Mouse (Mus musculus) forebrain, embryonic 11.5 days (tissue): ENCODE data around the gene Tcf20. TPM values are rescaled to one million over a fixed set of nuclear protein-coding genes. Genes with fewer than 3 reads are reported as not detected.
A peak's percentile ranks its signal among the peaks of the same experiment; 100 is the strongest.

Source experiments
- ATAC-seq: fragments of 200-750 bp; cut with Nextera tagmentation; replicated peaks from 2 replicates; pipeline ENCODE4 v1.8.0; 2017; ENCODE audit warnings: moderate TSS enrichment; ENCODE audit not compliant: low FRiP score
- DNase-seq: peaks from one replicate; pipeline ENCODE4 v3.0.0-alpha.2; 2017; ENCODE audit warnings: low spot score
- H3K27ac ChIP-seq: fragments of 300-500 bp; sonication (generic); 2 replicates; pipeline ENCODE4 v1.5.1; 2014; ENCODE audit warnings: low read depth, low read length
- H3K27me3 ChIP-seq: fragments of 300-500 bp; sonication (generic); 2 replicates; pipeline ENCODE4 v1.6.1; 2014; ENCODE audit warnings: mild to moderate bottlenecking, low read length, mixed read lengths; ENCODE audit not compliant: control insufficient read depth, insufficient read depth
- H3K36me3 ChIP-seq: fragments of 300-500 bp; sonication (generic); 2 replicates; pipeline ENCODE4 v1.6.1; 2014; ENCODE audit warnings: mild to moderate bottlenecking, low read length, moderate library complexity, mixed read lengths; ENCODE audit not compliant: control insufficient read depth, insufficient read depth
- H3K4me1 ChIP-seq: fragments of 300-500 bp; sonication (generic); replicated peaks from 2 replicates; pipeline ENCODE4 v1.6.1; 2014; ENCODE audit warnings: low read length, mixed read lengths; ENCODE audit not compliant: control insufficient read depth, insufficient read depth
- H3K4me2 ChIP-seq: fragments of 300-500 bp; sonication (generic); 2 replicates; pipeline ENCODE4 v1.6.1; 2014; ENCODE audit warnings: low read depth, mild to moderate bottlenecking, low read length, moderate library complexity, mixed read lengths; ENCODE audit not compliant: severe bottlenecking
- H3K4me3 ChIP-seq: fragments of 300-500 bp; sonication (generic); 2 replicates; pipeline ENCODE4 v1.5.1; 2014; ENCODE audit warnings: low read depth, low read length
- H3K9ac ChIP-seq: fragments of 300-500 bp; sonication (generic); 2 replicates; pipeline ENCODE4 v1.6.1; 2014; ENCODE audit warnings: low read length
- H3K9me3 ChIP-seq: fragments of 300-500 bp; sonication (generic); 2 replicates; pipeline ENCODE4 v1.6.1; 2016; ENCODE audit warnings: low read length, mixed read lengths; ENCODE audit not compliant: control insufficient read depth
- WGBS: fragments of 180-500 bp; shearing (Covaris S2); extraction: QIAGEN DNeasy Blood & Tissue Kit; methylation state at CpG from one replicate; pipeline ENCODE4 v1.1.7; 2014; 5-methylcytosine and 5-hydroxymethylcytosine counted together
- polyA plus RNA-seq: library from polyadenylated mRNA; unstranded; fragments of >200 nt; fragmentation: Nextera tagmentation; extraction: Ambion mirVana; gene quantifications from 2 replicates; pipeline ENCODE4 v1.2.1, GENCODE M21; 2014

Tcf20 gene
- polyA plus RNA-seq, 1 experiment from 2014 or later, result 12.6 TPM

DNA sequence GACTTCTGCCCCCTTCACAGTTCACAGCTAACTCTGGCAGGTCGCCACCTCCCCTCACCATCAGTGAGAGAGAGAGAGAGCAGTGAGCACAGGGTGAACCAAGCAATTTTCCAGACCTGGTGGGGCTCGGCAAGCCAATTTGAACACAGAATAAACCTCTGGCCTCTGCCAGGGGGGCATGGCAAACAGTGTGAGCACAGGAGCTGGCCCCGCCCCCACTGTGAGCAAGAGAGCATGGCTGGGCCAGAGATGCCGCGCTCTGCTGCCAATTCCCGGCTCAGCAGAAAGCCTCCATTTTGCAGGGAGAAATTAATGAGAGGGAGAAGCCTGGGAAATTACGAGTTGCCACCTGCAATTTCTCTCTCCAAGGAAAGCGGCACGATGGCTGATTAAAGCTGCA, 58.1 kb downstream of the Tcf20 start:
- no peak overlapping the region for H3K9ac ChIP-seq
- H3K4me2 ChIP-seq, result no peak overlapping the region
- no peak overlapping the region for H3K4me3 ChIP-seq
- no peak for ATAC-seq
- peaks cover 39% of the 10 kb centered on the region for H3K4me1 ChIP-seq
- H3K27ac ChIP-seq, result no peak overlapping the region
- H3K27me3 ChIP-seq, result no peaks in the 10 kb centered on the region
- DNase-seq, result no peak
- 24% methylated on average over 9 of the region's 9 CpGs for WGBS
- no peaks in the 10 kb centered on the region for H3K36me3 ChIP-seq
- no peaks in the 10 kb centered on the region for H3K9me3 ChIP-seq

GRCm38 (mm10) chr15:82928844-82929243, 58.8 kb downstream of the Tcf20 start:
- Histone ChIP-seq H3K36me3 (no peaks in the 10 kb centered on the region), H3K9me3 (no peaks in the 10 kb centered on the region), H3K4me3 (no peak overlapping the region), H3K4me1 (peaks cover 46% of the 10 kb centered on the region), H3K27me3 (no peaks in the 10 kb centered on the region), H3K9ac (no peak overlapping the region), H3K4me2 (no peak overlapping the region), H3K27ac (no peak overlapping the region)
- no peak for ATAC-seq
- no peak for DNase-seq
- WGBS, result 59% methylated on average over 8 of the region's 8 CpGs

DNA sequence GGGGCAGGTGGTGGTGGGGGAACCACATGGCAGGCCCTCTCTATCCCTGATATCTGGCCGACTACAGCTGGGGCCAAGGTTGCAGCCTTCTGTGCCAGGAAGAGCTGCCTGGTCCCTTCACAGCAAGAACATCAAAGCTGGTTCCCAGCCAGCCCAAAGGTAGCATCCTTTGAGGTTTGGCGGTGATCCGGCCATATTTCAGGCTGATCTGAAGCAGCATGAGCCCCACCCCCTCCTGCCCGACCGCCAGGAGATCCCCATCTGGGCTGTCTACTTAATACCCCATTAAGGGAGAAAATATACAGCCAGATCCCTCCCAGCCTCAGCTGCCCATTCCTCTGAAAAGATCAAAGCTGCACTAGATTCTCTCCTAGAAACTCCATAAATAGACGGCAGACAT, 59.6 kb downstream of the Tcf20 start:
- no peak for ATAC-seq
- H3K4me1 ChIP-seq, result peaks cover 47% of the 10 kb centered on the region
- WGBS, result 29% methylated on average over 6 of the region's 6 CpGs
- H3K4me2 ChIP-seq, result no peak overlapping the region
- no peak for DNase-seq
- H3K9ac ChIP-seq, result no peak overlapping the region
- no peak overlapping the region for H3K27ac ChIP-seq
- H3K9me3 ChIP-seq, result no peaks in the 10 kb centered on the region
- H3K4me3 ChIP-seq, result no peak overlapping the region
- no peaks in the 10 kb centered on the region for H3K36me3 ChIP-seq
- H3K27me3 ChIP-seq, result no peaks in the 10 kb centered on the region

DNA sequence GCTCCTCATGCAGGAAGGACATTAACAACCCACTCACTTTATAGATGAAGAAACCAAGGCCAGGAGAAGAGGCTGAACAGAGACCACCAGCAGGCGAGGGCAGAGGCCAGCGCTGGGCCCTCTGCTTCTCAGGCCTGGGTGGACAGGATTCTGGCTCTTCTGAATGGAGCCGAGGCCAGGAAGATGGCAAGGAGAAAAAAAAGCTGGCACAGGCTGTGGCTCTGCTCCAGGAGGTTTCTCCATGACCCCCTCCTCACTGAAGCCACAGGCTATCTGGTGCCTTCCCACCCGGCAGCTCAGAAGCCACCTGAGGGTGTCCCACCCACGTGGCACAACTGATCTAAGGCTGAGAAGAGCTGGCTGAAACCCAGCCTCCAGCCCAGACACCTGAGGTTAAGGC, 60.6 kb downstream of the Tcf20 start:
- Histone ChIP-seq H3K4me2 (no peak overlapping the region), H3K27me3 (no peaks in the 10 kb centered on the region), H3K4me3 (no peak overlapping the region), H3K4me1 (peaks cover 49% of the 10 kb centered on the region), H3K27ac (no peak overlapping the region), H3K36me3 (no peaks in the 10 kb centered on the region), H3K9ac (no peak overlapping the region), H3K9me3 (no peaks in the 10 kb centered on the region)
- no peak for DNase-seq
- no peak for ATAC-seq
- 82% methylated on average over 5 of the region's 5 CpGs for WGBS

DNA sequence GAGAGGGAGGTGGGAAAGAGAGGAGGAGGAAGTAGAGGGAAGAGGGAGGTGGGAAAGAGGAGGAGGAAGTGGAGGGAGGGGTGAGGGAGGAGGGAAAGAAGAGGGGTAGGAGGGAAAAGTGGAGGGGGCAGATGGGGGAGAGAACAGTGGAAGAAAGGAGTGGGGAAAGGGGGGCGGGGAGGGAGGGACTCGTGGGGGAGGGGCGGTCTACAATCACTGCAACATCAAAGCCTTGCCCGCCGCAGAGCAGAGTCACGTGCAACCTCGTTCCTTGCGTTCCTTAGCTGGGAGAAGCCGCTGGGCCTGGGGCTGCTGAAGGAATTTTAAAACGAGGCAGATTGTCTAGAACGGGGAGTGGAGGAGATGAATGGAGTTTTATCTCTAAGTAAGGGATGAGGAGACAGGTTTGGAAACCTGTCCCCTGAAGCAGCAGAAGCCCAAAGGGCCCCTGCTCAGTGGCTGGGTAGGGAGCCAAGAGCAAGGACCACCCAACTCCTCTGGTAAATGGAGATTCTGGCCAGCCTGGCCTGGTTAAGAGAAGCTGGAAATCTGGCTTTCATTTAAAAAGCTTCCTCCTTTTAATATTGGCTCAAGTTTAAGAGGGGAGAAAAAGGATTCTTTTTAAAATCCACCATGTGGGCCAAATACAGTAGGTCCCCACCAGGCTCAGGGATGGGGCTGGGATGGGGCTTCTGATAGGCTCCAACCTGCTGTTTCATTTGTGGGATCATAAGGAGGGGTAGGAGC, 62.8 kb downstream of the Tcf20 start:
- DNase-seq, result peak; percentile 88
- H3K27me3 ChIP-seq, result no peaks in the 10 kb centered on the region
- no peak for ATAC-seq
- no peaks in the 10 kb centered on the region for H3K36me3 ChIP-seq
- no peak overlapping the region for H3K9ac ChIP-seq
- no peaks in the 10 kb centered on the region for H3K9me3 ChIP-seq
- H3K4me3 ChIP-seq, result no peak overlapping the region
- H3K27ac ChIP-seq, result peak overlapping the region; percentile 50; the same call in 1 of the 2 replicates
- WGBS, result 0% methylated on average over 10 of the region's 11 CpGs
- H3K4me1 ChIP-seq, result peaks cover 59% of the 10 kb centered on the region
- peak overlapping the region; percentile 21; the same call in 1 of the 2 replicates for H3K4me2 ChIP-seq

GRCm38 (mm10) chr15:82923531-82923930, 64.1 kb downstream of the Tcf20 start:
- no peak overlapping the region for H3K4me3 ChIP-seq
- peaks cover 2% of the 10 kb centered on the region for H3K27me3 ChIP-seq
- no peak overlapping the region for H3K9ac ChIP-seq
- H3K4me2 ChIP-seq, result no peak overlapping the region
- H3K36me3 ChIP-seq, result no peaks in the 10 kb centered on the region
- 0 out of 2 replicates have a peak overlapping the region, but pooled peaks have one; percentile 50 for H3K27ac ChIP-seq
- H3K4me1 ChIP-seq, result peaks cover 51% of the 10 kb centered on the region
- H3K9me3 ChIP-seq, result no peaks in the 10 kb centered on the region
- WGBS, result 72% methylated on average over 5 of the region's 5 CpGs
- ATAC-seq (no peak), DNase-seq (no peak)

GRCm38 (mm10) chr15:82922755-82923154, 64.9 kb downstream of the Tcf20 start:
- Histone ChIP-seq H3K4me2 (0 out of 2 replicates have a peak overlapping the region, but pooled peaks have one; percentile 1), H3K27me3 (peaks cover 2% of the 10 kb centered on the region)

GRCm38 (mm10) chr15:82922052-82922451, 65.6 kb downstream of the Tcf20 start:
- peaks cover 53% of the 10 kb centered on the region for H3K4me1 ChIP-seq
- H3K27me3 ChIP-seq, result peaks cover 2% of the 10 kb centered on the region
- H3K9me3 ChIP-seq, result no peaks in the 10 kb centered on the region
- no peak overlapping the region for H3K9ac ChIP-seq
- ATAC-seq (peak; percentile 28; the same call in 1 of the 2 replicates), DNase-seq (peak; percentile 86)
- 54% methylated on average over 12 of the region's 12 CpGs for WGBS
- H3K36me3 ChIP-seq, result no peaks in the 10 kb centered on the region
- H3K4me2 ChIP-seq, result no peak overlapping the region
- no peak overlapping the region for H3K4me3 ChIP-seq
- no peak overlapping the region for H3K27ac ChIP-seq

More at GRCm38 (mm10) chr15:82922755-82923154, 64.9 kb downstream of the Tcf20 start:
- DNase-seq (no peak), ATAC-seq (no peak)
- no peak overlapping the region for H3K27ac ChIP-seq
- H3K4me3 ChIP-seq, result no peak overlapping the region
- H3K36me3 ChIP-seq, result no peaks in the 10 kb centered on the region
- peaks cover 48% of the 10 kb centered on the region for H3K4me1 ChIP-seq
- no peak overlapping the region for H3K9ac ChIP-seq
- 64% methylated on average over 4 of the region's 4 CpGs for WGBS
- H3K9me3 ChIP-seq, result no peaks in the 10 kb centered on the region

DNA sequence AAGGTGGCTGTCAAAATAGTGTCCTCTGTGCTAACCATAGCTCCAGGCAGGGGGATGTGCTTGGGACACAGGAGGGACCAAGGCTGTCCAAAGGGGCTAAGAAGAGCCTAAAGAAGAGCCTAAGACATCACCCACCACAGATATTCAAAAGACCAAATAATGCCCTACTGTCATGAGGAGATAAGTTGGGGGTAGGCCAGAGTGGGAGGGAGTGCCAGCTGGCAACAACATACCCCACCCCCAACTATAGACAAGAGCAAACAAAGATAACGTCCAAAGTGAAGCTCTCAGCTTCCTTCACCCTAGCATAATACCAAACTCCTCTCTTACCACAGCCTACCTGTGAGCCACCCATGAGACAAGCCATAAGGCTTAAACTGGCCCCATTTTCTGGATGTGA, 66.1 kb downstream of the Tcf20 start:
- peak overlapping the region; percentile 14; the same call in 1 of the 2 replicates for H3K27ac ChIP-seq
- H3K36me3 ChIP-seq, result no peaks in the 10 kb centered on the region
- DNase-seq (no peak), ATAC-seq (no peak)
- no peaks in the 10 kb centered on the region for H3K9me3 ChIP-seq
- H3K4me1 ChIP-seq, result peaks cover 52% of the 10 kb centered on the region
- WGBS, result 48% methylated on average over 1 of the region's 1 CpGs
- H3K4me2 ChIP-seq, result no peak overlapping the region; the same call in 1 of the 2 replicates
- no peak overlapping the region for H3K9ac ChIP-seq
- H3K27me3 ChIP-seq, result peaks cover 2% of the 10 kb centered on the region
- H3K4me3 ChIP-seq, result no peak overlapping the region
